Mouse (Mus musculus): ENCODE results near the gene Spock1.

GRCm38 (mm10) chr13:57448906-57449305 is 459.2 kb downstream of the Spock1 start:
- no peak for TF ChIP-seq CTCF (IDR thresholded peaks at IDR 0.05; ENCODE audit: low read depth)
- no peak for TF ChIP-seq EP300 (optimal IDR thresholded peaks at IDR 0.05)

Data from stomach, postnatal 0 days (tissue).